Mouse (Mus musculus) embryonic stem cell, embryonic (primary cell): ENCODE data around the gene Ubxn7.

Experiments used
- CTCF ChIA-PET, 4 experiments: fragments of 300-600 bp in 2 of 4; fragments of 350-600 bp in 2 of 4; sonication (Branson Sonifier 250); formaldehyde crosslinking; loops; one replicate each; lab custom pipeline; 2022; ENCODE audit warnings: inconsistent platforms in 2 of 4; lab: Charles Lee
- POLR2A ChIA-PET, 4 experiments: fragments of 300-600 bp in 2 of 4; fragments of 350-600 bp in 2 of 4; sonication (Branson Sonifier 250); formaldehyde crosslinking; loops; one replicate each; lab custom pipeline; 2022; ENCODE audit warnings: antibody characterized with exemption in 4 of 4, inconsistent platforms in 1 of 4; lab: Charles Lee

Ubxn7 gene

GRCm38 (mm10) chr16:32401335-32401965 is 69.4 kb downstream of the Ubxn7 start:
- POLR2A ChIA-PET, result no interaction called here
- CTCF ChIA-PET, result no interaction called here

DNA sequence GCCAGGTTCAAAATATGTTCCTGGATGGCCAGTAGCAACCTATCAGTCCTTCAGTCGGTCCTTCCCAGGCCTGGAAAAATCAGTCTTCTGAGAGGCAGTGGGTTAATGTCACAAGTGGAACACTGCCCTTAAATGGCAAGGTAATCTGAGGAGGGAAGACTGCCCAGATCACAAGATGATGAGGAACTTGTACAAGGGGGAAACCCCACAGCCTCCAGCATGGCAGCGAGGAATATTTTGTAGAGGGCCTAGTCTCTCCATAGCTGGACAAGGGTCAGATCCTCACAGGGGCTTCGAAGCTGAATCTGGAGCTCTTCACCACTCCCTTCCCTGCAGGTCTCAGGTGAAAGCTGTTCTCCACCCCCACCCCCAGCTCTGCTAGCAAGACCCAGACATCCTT is 70.8 kb downstream of the Ubxn7 start:
- CTCF ChIA-PET, result interaction anchor here in 1 of 4 experiments (0.6 kb wide), 2 partner anchors 158 to 545 kb away, joined by 3 to 4 read pairs; no protein-coding TSS in a partner anchor
- POLR2A ChIA-PET, result interaction anchor here in 2 of 4 experiments (0.6 kb wide), 2 partner anchors 99 to 305 kb away, joined by 3 read pairs; no protein-coding TSS in a partner anchor

DNA sequence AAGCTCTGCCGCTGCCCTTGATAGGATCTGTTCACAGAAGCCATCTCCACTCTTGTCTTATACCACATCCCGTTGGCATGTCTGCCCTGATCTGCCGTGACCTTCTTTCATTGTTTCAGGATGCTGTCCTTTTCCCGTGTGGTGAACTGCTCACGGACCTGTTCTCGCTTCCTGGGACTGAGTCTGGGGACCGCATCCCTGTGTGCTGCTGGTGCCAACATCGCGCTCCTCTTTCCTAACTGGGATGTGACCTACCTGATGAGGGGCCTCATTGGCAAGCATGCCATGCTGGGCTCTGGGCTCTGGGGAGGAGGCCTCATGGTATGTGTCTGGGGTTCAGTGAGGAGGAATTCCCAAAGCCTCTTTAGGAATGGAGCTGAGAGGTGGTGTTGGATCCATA is 73.7 kb downstream of the Ubxn7 start:
- POLR2A ChIA-PET, result interaction anchor here in 1 of 4 experiments (0.6 to 1.4 kb wide), 2 partner anchors 14 to 24 kb away, joined by 3 to 7 read pairs; partner anchors contain the start of gene Tctex1d2
- CTCF ChIA-PET, result no interaction called here

GRCm38 (mm10) chr16:32406671-32407070 is 74.6 kb downstream of the Ubxn7 start:
- ChIA-PET POLR2A (interaction anchor here in 1 of 4 experiments (0.6 kb wide), 1 partner anchor 155 kb away, joined by 4 read pairs; no protein-coding TSS in a partner anchor), CTCF (interaction anchor here in 1 of 4 experiments (0.6 kb wide), 1 partner anchor 203 kb away, joined by 3 read pairs; no protein-coding TSS in a partner anchor)

DNA sequence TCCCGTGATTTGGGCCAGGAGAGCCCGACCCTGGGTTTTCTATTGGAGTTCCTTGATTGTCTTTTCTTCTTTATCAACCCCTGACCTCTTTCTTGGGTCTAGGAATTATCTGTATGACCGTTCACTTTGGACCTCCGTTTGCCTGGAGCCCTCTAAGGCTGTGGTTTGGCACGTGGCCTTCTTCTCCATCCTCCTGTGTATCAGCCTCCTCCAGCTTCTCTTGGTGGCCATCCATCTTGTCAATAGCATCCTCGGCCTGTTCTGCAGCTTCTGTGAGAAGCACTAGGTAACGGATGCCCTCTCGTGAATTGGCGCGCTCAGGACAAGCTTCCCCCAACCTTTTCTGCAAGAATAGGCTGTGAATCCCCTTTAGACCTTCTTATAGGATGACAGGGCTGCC is 75.7 kb downstream of the Ubxn7 start:
- ChIA-PET POLR2A (no interaction called here), CTCF (interaction anchor here in 2 of 4 experiments (0.6 to 1.0 kb wide), 2 partner anchors 135 to 464 kb away, joined by 3 read pairs; no protein-coding TSS in a partner anchor)

GRCm38 (mm10) chr16:32417457-32417856 is 85.4 kb downstream of the Ubxn7 start:
- POLR2A ChIA-PET, result no interaction called here

DNA sequence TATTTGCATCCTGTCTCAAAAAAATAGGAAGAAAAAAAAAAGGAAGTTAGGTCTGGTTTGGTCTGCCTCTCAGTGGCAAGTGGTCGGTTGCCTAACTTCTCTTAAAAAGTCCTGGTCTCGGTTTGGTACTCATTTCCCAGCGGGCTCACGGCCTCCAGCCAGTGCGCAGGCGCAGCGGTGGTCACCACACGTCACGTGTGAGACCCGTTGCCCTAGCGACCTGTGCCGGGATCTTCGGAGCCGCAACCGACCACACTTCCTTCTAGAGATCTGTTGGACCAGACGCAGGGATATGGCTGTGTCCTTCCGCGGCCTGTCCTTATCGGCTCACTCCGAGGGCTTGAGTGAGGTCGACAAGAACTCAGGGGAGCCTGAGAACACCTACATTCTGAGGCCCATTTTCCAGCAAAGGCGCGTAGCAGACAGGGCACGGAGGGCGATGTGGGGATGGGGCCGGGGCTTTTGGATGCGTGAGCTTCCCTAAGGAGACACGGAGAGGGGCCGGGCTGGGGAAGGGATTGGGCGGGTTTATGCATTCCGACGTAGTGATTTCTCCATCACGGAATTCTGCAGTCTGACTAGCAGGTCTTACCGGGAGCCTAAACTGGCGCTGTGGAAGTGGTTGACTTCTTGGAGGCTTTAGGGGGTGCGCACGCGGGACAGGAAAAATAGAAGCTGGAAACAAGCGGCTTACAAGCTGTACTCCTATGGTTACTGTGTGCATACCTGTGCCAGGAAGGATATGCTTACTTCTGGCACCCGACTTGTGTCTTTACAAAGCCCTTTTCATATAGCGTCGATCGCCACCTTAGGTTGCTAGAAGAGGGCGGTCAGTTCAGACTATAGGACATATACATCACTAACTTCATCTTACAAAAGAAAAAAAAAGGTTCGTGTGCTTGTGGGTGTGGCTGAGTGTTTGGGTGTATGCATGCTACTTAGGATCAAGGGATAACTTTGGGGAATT is 87.7 kb downstream of the Ubxn7 start, which contains the start of gene Tctex1d2:
Gene Tctex1d2, plus strand, starts transcription at position 186 of the 967 bp plus-strand sequence.
- POLR2A ChIA-PET, result interaction anchor here in 3 of 4 experiments (0.6 to 3.3 kb wide), 28 partner anchors 8 to 417 kb away, joined by 3 to 26 read pairs (median 3); partner anchors contain the start of genes Pcyt1a (in 2 of the 3), Rnf168 (in 1 of the 3), Senp5 (in 1 of the 3) and Ubxn7 (in 1 of the 3)
- CTCF ChIA-PET, result interaction anchor here (0.5 to 1.7 kb wide), 6 partner anchors 22 to 859 kb away, joined by 3 to 4 read pairs (median 3); no protein-coding TSS in a partner anchor

More at GRCm38 (mm10) chr16:32417457-32417856, 85.4 kb downstream of the Ubxn7 start:
- CTCF ChIA-PET, result no interaction called here

DNA sequence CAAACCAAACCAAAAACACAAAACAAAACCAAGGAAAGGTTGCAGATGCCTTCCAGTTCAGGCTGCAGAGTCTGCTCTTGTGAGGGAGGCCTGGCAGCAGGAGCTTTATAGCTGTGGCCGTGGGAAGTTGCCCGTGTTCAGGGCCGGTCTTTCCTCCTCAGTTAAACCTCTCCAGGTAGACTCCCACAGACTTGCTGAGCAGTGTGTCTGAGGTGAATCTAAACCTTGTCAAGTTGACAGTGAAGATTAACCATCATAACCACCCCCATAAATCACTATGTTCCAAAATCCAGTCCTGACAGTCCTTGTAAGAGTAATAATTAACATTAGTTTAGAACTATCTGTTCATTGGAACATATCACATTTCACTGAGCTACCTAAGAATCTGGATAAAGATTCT is 95.4 kb downstream of the Ubxn7 start:
- POLR2A ChIA-PET, result interaction anchor here in 2 of 4 experiments (0.5 to 4.0 kb wide), 7 partner anchors 8 to 738 kb away, joined by 3 to 26 read pairs (median 3); partner anchors contain the start of gene Tctex1d2 (in 1 of the 2)

GRCm38 (mm10) chr16:32430474-32431046 is 98.5 kb downstream of the Ubxn7 start, which contains the start of gene Pcyt1a:
Gene Pcyt1a, plus strand, starts transcription at chr16:32430921.
- POLR2A ChIA-PET, result interaction anchor here (0.6 to 4.0 kb wide), 21 partner anchors 8 to 906 kb away, joined by 3 to 26 read pairs (median 4); partner anchors contain the start of genes Tctex1d2 (in 2 of the 4), Tfrc (in 2 of the 4) and Tnk2 (in 1 of the 4)

More for the DNA sequence above, 95.4 kb downstream of the Ubxn7 start:
- CTCF ChIA-PET, result no interaction called here

GRCm38 (mm10) chr16:32431047-32431591 is 99.1 kb downstream of the Ubxn7 start:
- ChIA-PET POLR2A (interaction anchor here (0.7 to 4.0 kb wide), 15 partner anchors 7 to 805 kb away, joined by 3 to 26 read pairs (median 4); partner anchors contain the start of genes Tctex1d2 (in 2 of the 4), Tfrc (in 2 of the 4), Fbxo45 (in 1 of the 4) and Tnk2 (in 1 of the 4)), CTCF (interaction anchor here in 3 of 4 experiments (0.7 to 1.1 kb wide), 4 partner anchors 106 to 306 kb away, joined by 3 to 11 read pairs (median 5); no protein-coding TSS in a partner anchor)

More at GRCm38 (mm10) chr16:32430474-32431046, 98.5 kb downstream of the Ubxn7 start, which contains the start of gene Pcyt1a:
- CTCF ChIA-PET, result interaction anchor here (0.6 to 1.5 kb wide), 8 partner anchors 29 to 305 kb away, joined by 3 to 11 read pairs (median 4); no protein-coding TSS in a partner anchor

DNA sequence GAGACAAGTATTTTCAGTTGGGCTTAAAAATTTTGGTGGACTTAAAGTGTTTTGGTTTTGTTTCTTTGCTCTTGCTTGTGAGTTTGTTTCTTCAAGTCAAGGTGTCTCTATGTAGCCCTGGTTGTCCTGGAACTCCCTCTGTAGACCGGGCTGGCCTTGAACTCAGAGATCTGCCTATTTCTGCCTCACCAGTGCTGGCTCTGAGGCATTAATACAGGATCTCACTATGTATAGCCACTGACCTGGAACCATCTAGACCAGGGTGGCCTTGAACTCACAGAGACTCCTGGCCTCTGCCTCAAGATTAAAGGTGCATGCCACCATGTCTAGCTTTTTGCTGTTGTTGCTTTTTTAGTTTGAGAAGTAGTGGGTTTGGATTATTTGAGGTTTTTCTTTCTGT is 99.9 kb downstream of the Ubxn7 start:
- ChIA-PET CTCF (interaction anchor here in 1 of 4 experiments (0.6 kb wide), 1 partner anchor 199 kb away, joined by 5 read pairs; no protein-coding TSS in a partner anchor), POLR2A (interaction anchor here in 2 of 4 experiments (1.0 to 1.8 kb wide), 3 partner anchors 12 to 185 kb away, joined by 3 to 5 read pairs (median 3); partner anchors contain the start of genes Fbxo45 (in 1 of the 2), Tfrc (in 1 of the 2) and Wdr53 (in 1 of the 2))

DNA sequence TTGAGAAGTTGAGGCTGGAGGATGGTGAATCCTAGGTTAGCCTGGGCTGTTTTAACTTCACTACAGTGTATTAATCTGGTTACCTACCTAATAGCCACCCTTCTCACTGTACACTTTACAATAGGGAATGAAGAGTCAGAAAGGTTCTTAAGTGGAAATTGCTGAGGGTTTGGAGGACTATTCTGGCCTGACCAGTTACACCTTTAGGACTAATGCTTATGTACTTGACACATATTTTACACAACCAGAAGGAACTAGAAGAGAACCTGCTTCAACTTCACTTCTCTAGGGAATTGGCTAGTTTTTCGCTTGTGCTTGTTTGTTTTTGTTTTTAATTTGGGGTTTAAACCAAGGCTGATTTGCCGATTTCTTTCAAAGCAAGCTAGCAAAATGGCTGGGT is 101.1 kb downstream of the Ubxn7 start:
- ChIA-PET POLR2A (interaction anchor here in 3 of 4 experiments (0.6 to 1.8 kb wide), 5 partner anchors 13 to 620 kb away, joined by 3 to 5 read pairs (median 3); no protein-coding TSS in a partner anchor), CTCF (interaction anchor here in 3 of 4 experiments (0.6 kb wide), 3 partner anchors 191 to 231 kb away, joined by 3 to 6 read pairs (median 4); no protein-coding TSS in a partner anchor)

DNA sequence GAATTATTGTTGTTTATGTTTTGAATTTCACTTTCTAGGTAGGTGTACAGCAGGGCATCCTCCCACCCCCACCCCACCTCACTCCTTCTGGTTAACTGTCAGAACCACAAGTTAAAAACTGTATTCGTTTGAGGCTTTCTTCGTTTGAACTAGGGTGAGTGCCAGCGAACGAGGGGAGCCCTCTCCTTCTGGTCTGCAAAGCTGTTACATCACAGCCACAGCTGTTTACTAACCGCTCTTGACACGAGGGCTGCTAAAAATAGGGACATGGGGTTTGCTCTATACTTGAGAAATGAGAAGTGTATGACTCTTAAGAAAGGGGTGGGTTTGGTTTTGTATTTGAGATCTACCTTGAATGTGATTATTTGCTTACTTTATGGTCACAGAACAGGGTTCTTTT is 102.0 kb downstream of the Ubxn7 start:
- ChIA-PET POLR2A (no interaction called here), CTCF (no interaction called here)

DNA sequence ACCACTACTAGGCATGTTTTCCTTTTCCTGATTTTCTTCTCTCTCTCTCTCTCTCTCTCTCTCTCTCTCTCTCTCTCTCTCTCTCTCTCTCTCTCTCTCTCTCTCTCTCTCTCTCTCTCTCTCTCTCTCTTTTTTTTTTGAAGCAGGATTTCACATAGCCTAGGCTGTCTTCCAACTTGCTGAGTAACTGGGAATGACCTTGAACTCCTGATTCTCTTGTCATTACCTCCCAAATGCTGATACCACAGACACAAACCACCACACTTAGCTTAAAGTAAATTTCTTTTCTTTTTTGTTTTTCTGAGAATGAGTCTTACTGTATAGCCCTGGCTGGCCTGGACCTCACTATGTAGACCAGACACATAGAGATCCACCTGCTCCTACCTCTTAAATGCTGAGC is 102.6 kb downstream of the Ubxn7 start:
- POLR2A ChIA-PET, result interaction anchor here in 2 of 4 experiments (0.6 to 1.1 kb wide), 3 partner anchors 11 to 77 kb away, joined by 3 to 7 read pairs (median 5); no protein-coding TSS in a partner anchor
- CTCF ChIA-PET, result no interaction called here

DNA sequence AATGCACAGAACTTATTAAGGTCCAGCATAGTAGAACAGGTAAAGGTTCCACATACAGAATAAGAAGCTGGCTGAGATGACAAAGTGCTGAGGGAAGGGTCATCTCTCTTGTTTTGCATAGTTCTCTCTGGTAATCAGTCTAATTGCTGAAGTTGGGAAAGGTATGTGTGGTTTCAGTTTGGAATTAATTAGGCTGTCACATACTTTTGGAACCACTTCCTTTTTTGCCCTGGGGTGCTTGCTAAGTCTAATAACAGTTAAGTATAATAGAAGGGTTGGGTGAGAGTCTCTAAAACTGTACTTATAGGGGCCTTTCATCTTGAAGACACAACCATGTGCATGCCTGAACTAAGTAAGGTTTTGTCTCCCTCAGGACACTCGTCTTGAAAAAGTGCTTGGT is 104.6 kb downstream of the Ubxn7 start:
- ChIA-PET POLR2A (no interaction called here), CTCF (interaction anchor here in 1 of 4 experiments (0.7 kb wide), 1 partner anchor 234 kb away, joined by 9 read pairs; no protein-coding TSS in a partner anchor)

GRCm38 (mm10) chr16:32437266-32437665 is 105.2 kb downstream of the Ubxn7 start:
- CTCF ChIA-PET, result interaction anchor here in 1 of 4 experiments (0.7 kb wide), 1 partner anchor 235 kb away, joined by 9 read pairs; no protein-coding TSS in a partner anchor

More at GRCm38 (mm10) chr16:32437266-32437665, 105.2 kb downstream of the Ubxn7 start:
- POLR2A ChIA-PET, result interaction anchor here in 1 of 4 experiments (0.7 kb wide), 1 partner anchor 37 kb away, joined by 3 read pairs; no protein-coding TSS in a partner anchor
